Mouse (Mus musculus) spleen, adult 12 weeks (tissue): ENCODE measurements around the gene Sertad4.

Experiments used
- DNase-seq: peaks from one replicate; pipeline ENCODE4 v3.0.0; 2022; ENCODE audit warnings: low spot score

Sertad4 gene

GRCm38 (mm10) chr1:192855474-192856230, at the start of gene Sertad4:
TSS of gene Sertad4 (minus strand) at chr1:192855756.
- DNase-seq, result no peak

- no peak for DNase-seq
Observed at GRCm38 (mm10) chr1:192901516-192901915, 46.0 kb upstream of the Sertad4 start.

DNA sequence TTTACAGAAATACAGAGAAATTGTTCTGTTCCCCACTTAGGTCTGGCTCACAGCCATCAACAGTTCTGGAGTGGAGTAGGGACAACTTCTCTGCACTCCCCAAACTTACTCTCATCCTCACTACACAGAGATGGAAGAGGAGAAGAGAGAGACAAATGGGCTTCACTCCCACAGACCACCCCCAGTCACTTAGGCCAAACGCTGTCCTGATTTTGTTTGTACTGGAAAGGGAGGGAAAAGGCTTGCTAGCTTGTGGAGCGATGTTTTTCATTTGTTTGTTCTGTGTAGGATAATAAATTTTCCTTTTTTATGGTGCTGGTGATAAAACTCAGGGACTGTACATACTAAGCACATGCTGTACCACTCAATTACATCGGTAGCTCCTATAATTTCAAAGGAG, 45.4 kb upstream of the Sertad4 start:
- no peak for DNase-seq

- DNase-seq, result no peak
Observed at GRCm38 (mm10) chr1:192898742-192899141, 43.2 kb upstream of the Sertad4 start.

DNA sequence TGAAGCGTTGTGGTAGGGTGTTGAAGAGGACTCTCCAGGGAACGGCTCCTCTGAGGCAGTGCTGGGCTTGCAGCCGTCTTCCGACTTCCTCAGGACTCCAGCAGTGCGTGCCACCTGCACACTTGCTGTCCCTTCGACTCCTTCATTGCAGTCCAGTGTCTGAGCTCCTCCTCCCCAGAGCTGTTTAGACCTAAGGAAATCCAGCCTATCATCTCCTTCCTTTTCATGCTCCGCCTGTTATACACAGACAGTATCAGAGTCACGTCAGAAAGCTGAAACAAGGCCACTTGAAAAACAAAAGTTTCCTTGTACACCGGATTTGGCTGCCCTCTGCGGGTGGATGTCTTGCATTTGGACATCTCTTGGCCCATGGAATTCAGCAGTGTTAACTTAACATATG, 41.7 kb upstream of the Sertad4 start:
- no peak for DNase-seq

GRCm38 (mm10) chr1:192896076-192896475, 40.5 kb upstream of the Sertad4 start:
- DNase-seq, result no peak

DNA sequence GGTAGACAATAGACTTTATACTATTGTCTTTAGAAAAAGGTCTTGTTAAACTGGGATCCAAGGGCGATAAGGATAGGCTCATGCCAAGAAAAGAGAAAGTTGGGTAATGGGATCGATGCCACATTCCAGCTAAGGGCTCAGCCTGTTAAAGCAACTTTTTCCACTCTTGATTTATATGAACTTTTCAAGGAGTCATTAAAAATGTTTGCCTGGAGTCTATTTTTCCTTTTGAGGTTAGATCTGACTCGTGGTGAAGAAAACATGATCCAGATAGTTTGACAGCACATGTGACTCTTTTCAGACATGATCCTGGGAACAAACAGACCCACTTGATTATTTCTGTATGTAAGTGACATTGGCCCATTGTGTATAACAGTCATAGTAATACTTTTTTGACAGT, 35.2 kb upstream of the Sertad4 start:
- DNase-seq, result no peak

DNA sequence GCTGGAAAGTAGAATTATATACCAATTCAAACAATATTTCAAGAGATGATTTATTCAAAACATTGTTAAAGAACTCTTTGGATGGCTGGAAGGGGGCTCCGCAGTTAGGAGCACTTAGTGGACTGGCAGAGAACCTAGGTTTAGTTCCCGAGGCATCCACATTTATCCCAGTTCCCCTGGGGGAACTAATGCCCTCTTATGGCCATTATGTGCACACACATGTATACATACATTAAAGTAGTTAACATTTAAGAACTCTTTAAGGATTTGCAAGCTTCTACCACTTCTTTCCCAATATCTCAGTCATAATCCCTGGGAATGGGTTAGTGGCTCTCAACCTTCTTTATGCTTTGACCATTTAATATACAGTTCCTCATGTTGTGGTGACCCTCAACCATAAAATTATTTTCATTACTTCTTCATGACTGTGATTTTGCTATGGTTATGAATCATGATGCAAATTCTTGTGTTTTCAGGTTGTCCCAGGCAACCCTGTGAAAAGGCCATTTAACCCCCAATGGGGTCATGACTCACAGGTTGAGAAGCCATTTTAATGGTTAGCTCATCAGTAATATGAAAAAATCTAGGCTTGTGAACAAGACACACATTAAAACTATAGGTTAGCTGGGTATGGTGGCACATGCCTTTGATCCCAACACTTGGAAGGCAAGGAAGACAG, 27.2 kb upstream of the Sertad4 start:
- no peak for DNase-seq

DNA sequence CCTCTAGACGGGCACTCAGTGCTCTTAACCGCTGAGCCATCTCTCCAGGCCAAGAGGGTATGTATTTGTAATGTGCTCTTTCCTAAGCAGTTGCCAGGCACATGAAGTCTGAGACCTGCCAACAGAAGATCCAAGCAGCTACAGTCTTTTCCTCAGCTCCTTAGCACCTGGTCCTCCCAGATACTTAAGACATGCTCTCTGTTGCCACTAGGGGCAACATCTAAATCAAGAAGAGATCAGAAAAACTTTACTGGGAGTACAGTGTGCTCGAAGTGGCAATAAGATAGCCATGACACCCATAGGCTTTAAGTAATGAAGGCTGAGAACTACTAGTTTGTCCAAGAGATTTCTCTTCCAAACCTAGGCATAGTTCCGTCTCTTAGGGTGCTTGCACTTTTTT, 24.6 kb upstream of the Sertad4 start:
- no peak for DNase-seq

GRCm38 (mm10) chr1:192879086-192879580, 23.6 kb upstream of the Sertad4 start:
- no peak for DNase-seq

DNA sequence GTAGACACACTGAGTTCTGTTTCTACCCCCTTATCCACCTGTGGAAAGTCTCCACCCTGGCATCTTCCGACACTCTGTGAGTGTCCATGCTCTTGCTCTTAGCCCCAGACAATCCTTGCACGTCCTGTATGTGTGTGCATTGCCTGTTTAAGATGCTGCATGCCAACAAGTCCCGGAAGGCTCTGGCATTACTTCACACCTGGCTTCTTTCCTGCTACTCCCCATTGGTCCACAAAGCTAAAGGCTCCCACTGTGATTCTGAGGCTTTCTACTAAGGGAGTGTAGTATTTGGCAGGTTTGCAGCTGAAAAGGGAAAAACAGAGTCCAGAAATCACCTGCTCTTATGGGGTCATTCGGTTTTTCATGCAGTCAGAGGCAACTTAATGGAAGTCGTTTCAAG, 17.3 kb upstream of the Sertad4 start:
- no peak for DNase-seq

- no peak for DNase-seq
Observed at GRCm38 (mm10) chr1:192869761-192870160, 14.2 kb upstream of the Sertad4 start.

GRCm38 (mm10) chr1:192864440-192864839, 8.9 kb upstream of the Sertad4 start:
- no peak for DNase-seq

GRCm38 (mm10) chr1:192861305-192861960, 5.9 kb upstream of the Sertad4 start:
- DNase-seq, result no peak

DNA sequence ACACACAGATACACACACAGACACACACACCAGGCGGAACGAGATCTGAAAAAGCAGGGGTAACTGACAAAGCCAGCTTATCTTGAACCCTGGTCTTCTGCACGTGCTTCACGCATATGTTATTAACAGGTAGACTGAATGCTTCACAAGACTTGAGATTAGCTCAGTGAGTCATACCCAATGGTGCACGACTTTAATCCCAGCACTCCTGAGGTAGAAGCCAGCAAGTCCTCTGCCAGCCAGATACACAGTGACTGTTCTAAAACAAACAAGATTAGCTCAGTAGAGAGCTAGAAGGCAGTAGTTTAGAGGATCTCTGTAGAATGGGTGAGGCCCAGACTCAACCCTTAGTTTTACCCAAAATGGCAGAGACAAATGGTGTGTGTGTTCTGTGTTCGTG, 4.7 kb upstream of the Sertad4 start:
- DNase-seq, result no peak

- no peak for DNase-seq
Observed at GRCm38 (mm10) chr1:192857582-192857981, 2.0 kb upstream of the Sertad4 start.

- DNase-seq, result no peak
Observed at GRCm38 (mm10) chr1:192856931-192857330, 1.4 kb upstream of the Sertad4 start.

- no peak for DNase-seq
Observed at GRCm38 (mm10) chr1:192856411-192856810, 855 bp upstream of the Sertad4 start.

DNA sequence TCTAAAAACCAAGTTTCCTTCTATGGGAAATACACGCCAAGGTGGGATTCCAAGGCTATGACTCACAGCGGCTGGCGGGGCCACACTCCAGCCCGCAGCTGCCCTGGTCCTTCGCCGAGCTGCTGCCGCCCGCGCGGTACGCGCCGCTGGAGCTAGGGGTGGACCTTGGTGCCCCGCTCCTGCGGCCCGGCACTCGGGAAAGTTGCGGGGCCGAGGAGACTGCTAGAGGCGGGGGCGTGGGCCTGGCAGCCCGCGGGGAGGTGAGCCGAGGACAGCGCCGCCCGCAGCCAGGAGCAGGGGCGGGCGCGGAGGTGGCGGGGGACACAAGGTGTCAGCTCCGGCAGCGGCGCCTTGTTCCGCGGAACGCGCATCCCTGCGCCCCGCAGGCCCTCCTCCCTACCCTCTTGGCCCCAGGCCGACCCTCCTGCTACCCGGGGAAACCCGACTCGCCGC, 711 bp downstream of the Sertad4 start:
- no peak for DNase-seq

GRCm38 (mm10) chr1:192853988-192854818, 1.4 kb downstream of the Sertad4 start:
- no peak for DNase-seq

GRCm38 (mm10) chr1:192853429-192853828, 2.1 kb downstream of the Sertad4 start:
- DNase-seq, result no peak

- no peak for DNase-seq
Observed at GRCm38 (mm10) chr1:192852047-192852446, 3.5 kb downstream of the Sertad4 start.
